Mouse (Mus musculus): ENCODE data around the gene Siglecf. TPM values are rescaled to one million over a fixed set of nuclear protein-coding genes. Genes with fewer than 3 reads are reported as not detected.
A peak's percentile ranks its signal among the peaks of the same experiment; 100 is the strongest.

Siglecf gene
- polyA plus RNA-seq, 1 experiment from 2014 or later = 0.32 TPM

- Histone ChIP-seq H3K9me3 (ENCODE audit: control insufficient read depth, low read length) (no peaks in the 10 kb centered on the region), H3K27me3 (replicated peaks; ENCODE audit: control insufficient read depth, insufficient read depth, low read length) (no peaks in the 10 kb centered on the region), H3K36me3 (ENCODE audit: control insufficient read depth, insufficient read depth, low read length) (no peaks in the 10 kb centered on the region), H3K9ac (ENCODE audit: low read depth, low read length) (no peak overlapping the region), H3K27ac (replicated peaks; ENCODE audit: low read depth, low read length) (no peak overlapping the region), H3K4me3 (ENCODE audit: low read depth, low read length) (no peak overlapping the region), H3K4me1 (ENCODE audit: control insufficient read depth, insufficient read depth, low read length) (no peaks in the 10 kb centered on the region), H3K4me2 (ENCODE audit: low read depth, low read length) (no peak overlapping the region)
- WGBS = 64% methylated on average over 4 of the region's 4 CpGs
- ATAC-seq (ENCODE audit: low read depth) (no peak), DNase-seq (ENCODE audit: low spot score) (no peak)
These were observed 2.0 kb downstream of the Siglecf start for GRCm38 (mm10) chr7:43353118-43353517.

GRCm38 (mm10) chr7:43353758-43354157 lies 2.6 kb downstream of the Siglecf start:
- DNase-seq (ENCODE audit: low spot score) (no peak), ATAC-seq (ENCODE audit: low read depth) (no peak)
- H3K36me3 ChIP-seq (ENCODE audit: control insufficient read depth, insufficient read depth, low read length) = no peaks in the 10 kb centered on the region
- H3K9ac ChIP-seq (ENCODE audit: low read depth, low read length) = no peak overlapping the region
- WGBS = 85% methylated on average over 4 of the region's 4 CpGs
- no peak overlapping the region for H3K27ac ChIP-seq (replicated peaks; ENCODE audit: low read depth, low read length)
- H3K4me2 ChIP-seq (ENCODE audit: low read depth, low read length) = no peak overlapping the region
- no peaks in the 10 kb centered on the region for H3K27me3 ChIP-seq (replicated peaks; ENCODE audit: control insufficient read depth, insufficient read depth, low read length)
- H3K9me3 ChIP-seq (ENCODE audit: control insufficient read depth, low read length) = no peaks in the 10 kb centered on the region
- no peaks in the 10 kb centered on the region for H3K4me1 ChIP-seq (ENCODE audit: control insufficient read depth, insufficient read depth, low read length)
- no peak overlapping the region for H3K4me3 ChIP-seq (ENCODE audit: low read depth, low read length)

GRCm38 (mm10) chr7:43354893-43355835 lies 4.0 kb downstream of the Siglecf start:
- ATAC-seq (ENCODE audit: low read depth) = peak; percentile 74
- no peak overlapping the region for H3K4me3 ChIP-seq (ENCODE audit: low read depth, low read length)
- DNase-seq (ENCODE audit: low spot score) = peak; percentile 42
- no peaks in the 10 kb centered on the region for H3K9me3 ChIP-seq (ENCODE audit: control insufficient read depth, low read length)
- H3K4me2 ChIP-seq (ENCODE audit: low read depth, low read length) = peak overlapping the region; percentile 1; the same call in 1 of the 2 replicates
- H3K36me3 ChIP-seq (ENCODE audit: control insufficient read depth, insufficient read depth, low read length) = no peaks in the 10 kb centered on the region
- H3K4me1 ChIP-seq (ENCODE audit: control insufficient read depth, insufficient read depth, low read length) = no peaks in the 10 kb centered on the region
- H3K9ac ChIP-seq (ENCODE audit: low read depth, low read length) = no peak overlapping the region
- 4% methylated on average over 12 of the region's 12 CpGs for WGBS
- no peak overlapping the region for H3K27ac ChIP-seq (replicated peaks; ENCODE audit: low read depth, low read length)
- no peaks in the 10 kb centered on the region for H3K27me3 ChIP-seq (replicated peaks; ENCODE audit: control insufficient read depth, insufficient read depth, low read length)

- Histone ChIP-seq H3K36me3 (ENCODE audit: control insufficient read depth, insufficient read depth, low read length) (no peaks in the 10 kb centered on the region), H3K9ac (ENCODE audit: low read depth, low read length) (no peak overlapping the region), H3K27ac (replicated peaks; ENCODE audit: low read depth, low read length) (no peak overlapping the region), H3K9me3 (ENCODE audit: control insufficient read depth, low read length) (no peaks in the 10 kb centered on the region), H3K4me3 (ENCODE audit: low read depth, low read length) (no peak overlapping the region), H3K4me2 (ENCODE audit: low read depth, low read length) (no peak overlapping the region), H3K27me3 (replicated peaks; ENCODE audit: control insufficient read depth, insufficient read depth, low read length) (no peaks in the 10 kb centered on the region), H3K4me1 (ENCODE audit: control insufficient read depth, insufficient read depth, low read length) (no peaks in the 10 kb centered on the region)
- no peak for ATAC-seq (ENCODE audit: low read depth)
- 89% methylated on average over 3 of the region's 3 CpGs for WGBS
- DNase-seq (ENCODE audit: low spot score) = no peak
These were observed 7.4 kb downstream of the Siglecf start for GRCm38 (mm10) chr7:43358556-43358955.

GRCm38 (mm10) chr7:43361442-43361841 lies 10.3 kb downstream of the Siglecf start:
- Histone ChIP-seq H3K27me3 (replicated peaks; ENCODE audit: control insufficient read depth, insufficient read depth, low read length) (no peaks in the 10 kb centered on the region), H3K27ac (replicated peaks; ENCODE audit: low read depth, low read length) (no peak overlapping the region), H3K4me2 (ENCODE audit: low read depth, low read length) (no peak overlapping the region), H3K4me3 (ENCODE audit: low read depth, low read length) (no peak overlapping the region), H3K36me3 (ENCODE audit: control insufficient read depth, insufficient read depth, low read length) (no peaks in the 10 kb centered on the region), H3K9ac (ENCODE audit: low read depth, low read length) (no peak overlapping the region), H3K9me3 (ENCODE audit: control insufficient read depth, low read length) (no peaks in the 10 kb centered on the region), H3K4me1 (ENCODE audit: control insufficient read depth, insufficient read depth, low read length) (no peaks in the 10 kb centered on the region)
- 79% methylated on average over 1 of the region's 1 CpGs for WGBS
- ATAC-seq (ENCODE audit: low read depth) (no peak), DNase-seq (ENCODE audit: low spot score) (no peak)

GRCm38 (mm10) chr7:43362021-43362420 lies 10.9 kb downstream of the Siglecf start:
- no peaks in the 10 kb centered on the region for H3K27me3 ChIP-seq (replicated peaks; ENCODE audit: control insufficient read depth, insufficient read depth, low read length)
- H3K9ac ChIP-seq (ENCODE audit: low read depth, low read length) = no peak overlapping the region
- H3K4me1 ChIP-seq (ENCODE audit: control insufficient read depth, insufficient read depth, low read length) = no peaks in the 10 kb centered on the region
- H3K4me3 ChIP-seq (ENCODE audit: low read depth, low read length) = no peak overlapping the region
- no peak overlapping the region for H3K4me2 ChIP-seq (ENCODE audit: low read depth, low read length)
- no peaks in the 10 kb centered on the region for H3K9me3 ChIP-seq (ENCODE audit: control insufficient read depth, low read length)
- H3K27ac ChIP-seq (replicated peaks; ENCODE audit: low read depth, low read length) = no peak overlapping the region
- no peaks in the 10 kb centered on the region for H3K36me3 ChIP-seq (ENCODE audit: control insufficient read depth, insufficient read depth, low read length)
- no peak for ATAC-seq (ENCODE audit: low read depth)
- DNase-seq (ENCODE audit: low spot score) = no peak
- WGBS = 65% methylated on average over 4 of the region's 4 CpGs

- no peaks in the 10 kb centered on the region for H3K9me3 ChIP-seq (ENCODE audit: control insufficient read depth, low read length)
- DNase-seq (ENCODE audit: low spot score) = peak; percentile 57
- H3K27ac ChIP-seq (replicated peaks; ENCODE audit: low read depth, low read length) = no peak overlapping the region
- WGBS = 17% methylated on average over 5 of the region's 5 CpGs
- no peaks in the 10 kb centered on the region for H3K27me3 ChIP-seq (replicated peaks; ENCODE audit: control insufficient read depth, insufficient read depth, low read length)
- ATAC-seq (ENCODE audit: low read depth) = no peak
- no peaks in the 10 kb centered on the region for H3K36me3 ChIP-seq (ENCODE audit: control insufficient read depth, insufficient read depth, low read length)
- no peaks in the 10 kb centered on the region for H3K4me1 ChIP-seq (ENCODE audit: control insufficient read depth, insufficient read depth, low read length)
- no peak overlapping the region for H3K4me3 ChIP-seq (ENCODE audit: low read depth, low read length)
- no peak overlapping the region for H3K4me2 ChIP-seq (ENCODE audit: low read depth, low read length)
- H3K9ac ChIP-seq (ENCODE audit: low read depth, low read length) = no peak overlapping the region
These were observed 27.1 kb downstream of the Siglecf start for GRCm38 (mm10) chr7:43378226-43378625.

- ATAC-seq (ENCODE audit: low read depth) (no peak), DNase-seq (ENCODE audit: low spot score) (no peak)
- 74% methylated on average over 8 of the region's 8 CpGs for WGBS
- H3K4me3 ChIP-seq (ENCODE audit: low read depth, low read length) = no peak overlapping the region
- H3K27ac ChIP-seq (replicated peaks; ENCODE audit: low read depth, low read length) = no peak overlapping the region
- peaks cover 4% of the 10 kb centered on the region; the same call in 1 of the 2 replicates for H3K9me3 ChIP-seq (ENCODE audit: control insufficient read depth, low read length)
- H3K4me2 ChIP-seq (ENCODE audit: low read depth, low read length) = no peak overlapping the region
- no peaks in the 10 kb centered on the region for H3K27me3 ChIP-seq (replicated peaks; ENCODE audit: control insufficient read depth, insufficient read depth, low read length)
- no peaks in the 10 kb centered on the region for H3K36me3 ChIP-seq (ENCODE audit: control insufficient read depth, insufficient read depth, low read length)
- H3K4me1 ChIP-seq (ENCODE audit: control insufficient read depth, insufficient read depth, low read length) = no peaks in the 10 kb centered on the region
- H3K9ac ChIP-seq (ENCODE audit: low read depth, low read length) = no peak overlapping the region
These were observed 41.4 kb downstream of the Siglecf start for GRCm38 (mm10) chr7:43392349-43393121.

Data from embryonic facial prominence, embryonic 14.5 days (tissue).